Mouse (Mus musculus) stomach, embryonic 14.5 days (tissue): ENCODE measurements around the gene Gm28051. TPM values are rescaled to one million over a fixed set of nuclear protein-coding genes. Genes with fewer than 3 reads are reported as not detected.

Experiments used
- ATAC-seq: fragments of 200-750 bp; cut with Nextera tagmentation; 2 replicates; pipeline ENCODE4 v1.8.0; 2017; ENCODE audit warnings: low read depth, moderate TSS enrichment; ENCODE audit not compliant: insufficient number of reproducible peaks, insufficient read depth, low FRiP score
- H3K27ac ChIP-seq: fragments of 300-500 bp; sonication (generic); 2 replicates; pipeline ENCODE4 v1.5.1; 2014; ENCODE audit warnings: mild to moderate bottlenecking, low read length, moderate library complexity, mixed read lengths
- H3K27me3 ChIP-seq: fragments of 300-500 bp; sonication (generic); 2 replicates; pipeline ENCODE4 v1.6.1; 2014; ENCODE audit warnings: low read length, control low read depth, mixed read lengths; ENCODE audit not compliant: control insufficient read depth, insufficient read depth
- H3K36me3 ChIP-seq: fragments of 300-500 bp; sonication (generic); 2 replicates; pipeline ENCODE4 v1.6.1; 2014; ENCODE audit warnings: mild to moderate bottlenecking, control low read depth, low read length, moderate library complexity, mixed read lengths; ENCODE audit not compliant: control insufficient read depth, insufficient read depth
- H3K4me1 ChIP-seq: fragments of 300-500 bp; sonication (generic); 2 replicates; pipeline ENCODE4 v1.6.1; 2014; ENCODE audit warnings: low read length, control low read depth, mixed read lengths; ENCODE audit not compliant: control insufficient read depth, insufficient read depth
- H3K4me2 ChIP-seq: fragments of 300-500 bp; sonication (generic); replicated peaks from 2 replicates; pipeline ENCODE4 v1.6.1; 2014; ENCODE audit warnings: low read depth, low read length, control low read depth
- H3K4me3 ChIP-seq: fragments of 300-500 bp; sonication (generic); 2 replicates; pipeline ENCODE4 v1.5.1; 2014; ENCODE audit warnings: low read depth, low read length, control low read depth
- H3K9ac ChIP-seq: fragments of 300-500 bp; sonication (generic); replicated peaks from 2 replicates; pipeline ENCODE4 v1.6.1; 2014; ENCODE audit warnings: low read depth, mild to moderate bottlenecking, control low read depth, low read length, moderate library complexity, mixed read lengths
- H3K9me3 ChIP-seq: fragments of 300-500 bp; sonication (generic); 2 replicates; pipeline ENCODE4 v1.6.1; 2016; ENCODE audit warnings: low read depth, low read length, control low read depth; ENCODE audit not compliant: control insufficient read depth
- WGBS: fragments of 180-500 bp; shearing (Covaris S2); extraction: QIAGEN DNeasy Blood & Tissue Kit; methylation state at CpG from one replicate; pipeline ENCODE4 v1.1.7; 2014; 5-methylcytosine and 5-hydroxymethylcytosine counted together
- polyA plus RNA-seq: library from polyadenylated mRNA; unstranded; fragments of >200 nt; fragmentation: Nextera tagmentation; extraction: Ambion mirVana; gene quantifications from 2 replicates; pipeline ENCODE4 v1.2.1, GENCODE M21; 2014

The Gm28051 gene
- polyA plus RNA-seq, 1 experiment from 2014 or later, result not detected

- Histone ChIP-seq H3K9ac (no peak overlapping the region), H3K9me3 (no peaks in the 10 kb centered on the region), H3K27ac (no peak overlapping the region), H3K4me3 (no peak overlapping the region), H3K36me3 (no peaks in the 10 kb centered on the region), H3K4me1 (peaks cover 49% of the 10 kb centered on the region), H3K27me3 (no peaks in the 10 kb centered on the region), H3K4me2 (no peak overlapping the region)
- no peak for ATAC-seq
- 92% methylated on average over 5 of the region's 5 CpGs for WGBS
These were observed 55.8 kb downstream of the Gm28051 start for GRCm38 (mm10) chr12:102701691-102702207.

GRCm38 (mm10) chr12:102700453-102700852 is 57.1 kb downstream of the Gm28051 start:
- no peak overlapping the region for H3K9ac ChIP-seq
- H3K4me3 ChIP-seq, result no peak overlapping the region
- no peaks in the 10 kb centered on the region for H3K9me3 ChIP-seq
- H3K27me3 ChIP-seq, result no peaks in the 10 kb centered on the region
- H3K4me1 ChIP-seq, result peaks cover 55% of the 10 kb centered on the region
- no peaks in the 10 kb centered on the region for H3K36me3 ChIP-seq
- H3K27ac ChIP-seq, result no peak overlapping the region
- H3K4me2 ChIP-seq, result no peak overlapping the region
- ATAC-seq, result no peak
- 49% methylated on average over 12 of the region's 12 CpGs for WGBS

GRCm38 (mm10) chr12:102699156-102699555 is 58.4 kb downstream of the Gm28051 start:
- H3K27me3 ChIP-seq, result no peaks in the 10 kb centered on the region
- no peak overlapping the region for H3K4me3 ChIP-seq
- H3K4me2 ChIP-seq, result no peak overlapping the region
- WGBS, result 59% methylated on average over 1 of the region's 1 CpGs
- peaks cover 54% of the 10 kb centered on the region for H3K4me1 ChIP-seq
- no peaks in the 10 kb centered on the region for H3K9me3 ChIP-seq
- ATAC-seq, result no peak
- no peak overlapping the region for H3K9ac ChIP-seq
- H3K36me3 ChIP-seq, result no peaks in the 10 kb centered on the region
- H3K27ac ChIP-seq, result no peak overlapping the region

DNA sequence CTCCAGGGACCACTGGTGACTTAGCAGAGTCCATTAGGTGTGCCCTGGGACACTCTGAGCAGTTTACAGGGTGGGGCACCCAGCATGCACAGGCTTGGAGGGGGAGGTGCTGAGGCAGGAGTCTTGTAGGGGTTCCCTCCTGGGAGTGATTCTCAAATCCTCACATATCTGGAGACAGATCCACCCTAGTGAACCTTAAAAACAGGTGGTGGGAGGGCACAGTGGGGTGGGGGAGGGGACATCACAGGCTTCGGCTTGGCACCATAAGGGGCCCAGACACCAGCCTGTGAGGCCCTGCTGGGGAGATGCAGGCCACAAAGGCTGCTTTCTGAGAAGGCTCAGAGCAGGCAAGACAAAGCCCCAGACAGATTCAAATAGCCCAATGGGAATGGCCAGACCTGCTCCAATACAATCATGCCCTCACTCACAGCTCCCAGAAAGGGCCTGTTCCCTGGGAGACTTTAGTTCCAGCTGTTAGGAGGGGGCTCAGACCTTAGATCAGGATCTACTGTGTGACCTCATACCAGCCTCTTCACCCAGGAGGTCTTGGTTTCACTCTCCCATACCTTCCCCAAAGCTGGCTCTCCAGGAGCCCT is 59.4 kb downstream of the Gm28051 start:
- H3K36me3 ChIP-seq, result no peaks in the 10 kb centered on the region
- H3K4me2 ChIP-seq, result no peak overlapping the region
- no peaks in the 10 kb centered on the region for H3K9me3 ChIP-seq
- H3K4me1 ChIP-seq, result peaks cover 46% of the 10 kb centered on the region
- no peak overlapping the region for H3K4me3 ChIP-seq
- H3K27ac ChIP-seq, result peak overlapping the region; percentile 15; the same call in 1 of the 2 replicates
- no peak overlapping the region for H3K9ac ChIP-seq
- ATAC-seq, result 0 out of 2 replicates have a peak, but pooled peaks have one; percentile 20
- WGBS, result 35% methylated on average over 1 of the region's 1 CpGs
- H3K27me3 ChIP-seq, result no peaks in the 10 kb centered on the region

GRCm38 (mm10) chr12:102697381-102697780 is 60.2 kb downstream of the Gm28051 start:
- ATAC-seq, result no peak
- no peak overlapping the region for H3K27ac ChIP-seq
- H3K4me1 ChIP-seq, result peaks cover 38% of the 10 kb centered on the region
- no peak overlapping the region for H3K4me3 ChIP-seq
- H3K9ac ChIP-seq, result no peak overlapping the region
- no peak overlapping the region for H3K4me2 ChIP-seq
- no peaks in the 10 kb centered on the region for H3K36me3 ChIP-seq
- no peaks in the 10 kb centered on the region for H3K27me3 ChIP-seq
- H3K9me3 ChIP-seq, result no peaks in the 10 kb centered on the region
- 63% methylated on average over 7 of the region's 7 CpGs for WGBS

GRCm38 (mm10) chr12:102696635-102697354 is 60.8 kb downstream of the Gm28051 start:
- H3K4me3 ChIP-seq, result no peak overlapping the region
- no peak overlapping the region for H3K9ac ChIP-seq
- no peaks in the 10 kb centered on the region for H3K27me3 ChIP-seq
- H3K9me3 ChIP-seq, result no peaks in the 10 kb centered on the region
- no peaks in the 10 kb centered on the region for H3K36me3 ChIP-seq
- peaks cover 38% of the 10 kb centered on the region for H3K4me1 ChIP-seq
- ATAC-seq, result no peak
- WGBS, result 68% methylated on average over 14 of the region's 14 CpGs
- H3K4me2 ChIP-seq, result no peak overlapping the region
- no peak overlapping the region for H3K27ac ChIP-seq

DNA sequence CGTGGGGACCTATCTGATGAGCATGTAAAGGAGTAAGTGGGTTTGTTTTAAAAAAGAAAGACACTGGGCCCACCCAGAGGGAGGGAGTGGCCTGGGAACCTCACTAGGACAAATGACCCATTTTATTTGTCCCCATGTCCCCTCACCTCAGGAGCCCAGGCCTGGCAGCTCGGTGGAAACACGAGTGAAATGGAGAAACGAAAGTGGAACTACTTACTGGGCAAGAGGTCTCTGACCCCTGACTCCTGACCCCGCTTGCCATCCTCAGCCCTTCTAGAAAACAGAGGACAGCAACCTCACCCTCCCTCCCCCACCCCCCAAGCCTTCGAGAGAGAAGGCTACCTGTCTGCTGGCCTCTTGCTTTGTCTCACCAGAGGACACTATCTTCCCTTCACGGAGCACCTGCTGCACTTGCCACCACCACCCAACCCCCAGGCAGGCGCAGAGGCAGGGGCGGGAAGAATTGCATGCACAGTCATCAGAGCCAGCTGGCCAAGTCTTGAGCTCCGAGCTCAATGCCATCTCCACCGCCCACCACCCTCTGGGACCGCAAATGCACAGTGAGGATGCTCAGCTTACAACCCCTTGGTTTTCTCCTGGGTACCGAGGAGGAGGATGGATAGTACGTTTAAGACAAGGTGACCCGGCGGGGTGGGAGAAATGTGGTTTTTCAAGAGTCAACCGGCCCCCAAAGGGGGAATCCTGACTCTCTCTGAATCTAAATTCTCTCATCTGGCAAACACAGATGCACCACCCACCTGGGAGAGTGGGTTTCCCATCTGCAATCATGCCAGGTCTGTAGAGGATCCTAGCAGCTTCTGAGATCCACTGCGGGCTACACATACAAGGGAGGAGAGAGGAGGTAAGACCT is 62.0 kb downstream of the Gm28051 start:
- H3K4me2 ChIP-seq, result no peak overlapping the region
- H3K9ac ChIP-seq, result no peak overlapping the region
- H3K27me3 ChIP-seq, result no peaks in the 10 kb centered on the region
- no peaks in the 10 kb centered on the region for H3K36me3 ChIP-seq
- H3K27ac ChIP-seq, result no peak overlapping the region
- no peaks in the 10 kb centered on the region for H3K9me3 ChIP-seq
- no peak overlapping the region for H3K4me3 ChIP-seq
- peaks cover 38% of the 10 kb centered on the region for H3K4me1 ChIP-seq
- 70% methylated on average over 18 of the region's 18 CpGs for WGBS
- ATAC-seq, result no peak

GRCm38 (mm10) chr12:102691761-102692160 is 65.8 kb downstream of the Gm28051 start:
- ATAC-seq, result no peak
- Histone ChIP-seq H3K9ac (no peak overlapping the region), H3K4me1 (peaks cover 10% of the 10 kb centered on the region; the same call in 1 of the 2 replicates), H3K4me3 (no peak overlapping the region), H3K36me3 (no peaks in the 10 kb centered on the region), H3K27ac (no peak overlapping the region), H3K4me2 (no peak overlapping the region), H3K9me3 (no peaks in the 10 kb centered on the region), H3K27me3 (no peaks in the 10 kb centered on the region)
- WGBS, result 65% methylated on average over 6 of the region's 7 CpGs
